In the genomic region with DNA sequence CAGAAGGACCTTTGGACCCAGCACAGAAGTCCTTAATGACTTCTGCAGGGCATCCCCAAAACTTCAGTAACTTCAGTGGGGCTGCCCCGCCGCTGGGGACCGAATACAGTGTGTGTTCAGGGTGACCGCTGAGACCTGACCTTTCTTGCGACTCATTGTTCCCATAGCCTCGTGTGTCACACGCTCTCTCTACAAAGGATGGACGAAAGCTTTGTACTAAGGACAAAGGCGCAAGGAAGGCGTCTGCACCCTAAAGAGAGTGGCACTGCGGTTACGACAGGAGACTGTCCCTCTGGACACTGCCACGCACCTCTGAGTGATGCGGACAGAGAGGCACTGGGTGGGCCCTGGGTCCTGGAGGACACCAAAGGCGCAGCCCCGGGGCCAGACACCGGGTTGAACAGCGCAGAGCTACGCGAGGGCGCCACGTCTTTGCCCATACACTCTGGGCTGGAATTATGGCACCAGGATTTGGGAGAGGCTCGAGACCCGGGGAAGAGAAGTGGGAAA, we compare ENCODE assay signal across 8 mouse cellular contexts. TPM values are rescaled to one million over a fixed set of nuclear protein-coding genes. Genes with fewer than 3 reads are reported as not detected.
DNase-seq lines count a peak whose midpoint lies in the region; ATAC-seq and TF ChIP-seq lines count a peak whose summit lies in the region.

No protein-coding gene starts in this region.

- H3K79me2 ChIP-seq in macrophage (ENCODE audit: inconsistent target) = no peaks in the 10 kb centered on the region

- TF ChIP-seq CTCF in cerebellum, adult 2 months (IDR thresholded peaks at IDR 0.05; ENCODE audit: borderline replicate concordance, insufficient read depth, low read depth, low read length) = no peak

- H3K4me1 ChIP-seq in cerebellum, adult 2 months (ENCODE audit: control insufficient read depth, insufficient read depth, low read length) = peaks cover 16% of the 10 kb centered on the region
- H3K4me1 ChIP-seq in embryonic facial prominence, embryonic 10.5 days = peaks cover 76% of the 10 kb centered on the region
- H3K4me1 ChIP-seq in hindbrain, embryonic 13.5 days (replicated peaks) = peaks cover 71% of the 10 kb centered on the region

- peaks cover 1% of the 10 kb centered on the region; the same call in 1 of the 2 replicates for H3K27me3 ChIP-seq in cerebellum, adult 2 months (ENCODE audit: control insufficient read depth, insufficient read depth, low read length)
- H3K27me3 ChIP-seq in embryonic facial prominence, embryonic 10.5 days (replicated peaks; ENCODE audit: low read depth, poor library complexity, severe bottlenecking) = peaks cover 44% of the 10 kb centered on the region
- H3K27me3 ChIP-seq in hindbrain, embryonic 13.5 days = 0 out of 2 replicates have a peak, but pooled peaks cover 7% of the 10 kb centered on the region

- H3K36me3 ChIP-seq in embryonic facial prominence, embryonic 10.5 days (replicated peaks) = peaks cover 16% of the 10 kb centered on the region
- H3K36me3 ChIP-seq in hindbrain, embryonic 13.5 days = peaks cover 10% of the 10 kb centered on the region; the same call in 1 of the 2 replicates
- no peaks in the 10 kb centered on the region for H3K36me3 ChIP-seq in macrophage (ENCODE audit: inconsistent target)

- peak in 1 of 2 experiments; percentile 53 for DNase-seq in cerebellum, adult 2 months
- DNase-seq in cerebellum, adult 11 months = no peak
- peak; percentile 33 for DNase-seq in 3T3-L1 (ENCODE audit: low read depth, low spot score)
- DNase-seq in embryonic facial prominence, embryonic 10.5 days (ENCODE audit: low spot score) = peak; percentile 74
- no peak for DNase-seq in gastrocnemius, adult 18-20 months (ENCODE audit: low spot score)

- H3K27ac ChIP-seq in cerebellum, adult 2 months (ENCODE audit: insufficient read depth, low read length) = peak overlapping the region; percentile 41
- peak overlapping the region; percentile 96 for H3K27ac ChIP-seq in embryonic facial prominence, embryonic 10.5 days (replicated peaks)
- H3K27ac ChIP-seq in hindbrain, embryonic 13.5 days = peak overlapping the region; percentile 99
- no peak overlapping the region for H3K27ac ChIP-seq in macrophage

- H3K9ac ChIP-seq in hindbrain, embryonic 13.5 days = peak overlapping the region; percentile 88

- TF ChIP-seq POLR2A in cerebellum, adult 2 months (IDR thresholded peaks at IDR 0.05; ENCODE audit: borderline replicate concordance, insufficient read depth, low read length) = no peak

- peak overlapping the region; percentile 71 for H3K4me3 ChIP-seq in cerebellum, adult 2 months (replicated peaks; ENCODE audit: insufficient read depth, low read depth, low read length)
- H3K4me3 ChIP-seq in embryonic facial prominence, embryonic 10.5 days = peak overlapping the region; percentile 66
- peak overlapping the region; percentile 58 for H3K4me3 ChIP-seq in hindbrain, embryonic 13.5 days
- peak overlapping the region; percentile 29 for H3K4me3 ChIP-seq in macrophage (ENCODE audit: inconsistent target)

- 5% methylated on average over 24 of the region's 24 CpGs for WGBS in cerebellum, adult 2 months
- under 1% methylated on average over 24 of the region's 24 CpGs for WGBS in embryonic facial prominence, embryonic 10.5 days
- WGBS in hindbrain, embryonic 13.5 days = 1% methylated on average over 24 of the region's 24 CpGs
- WGBS in macrophage (ENCODE audit: missing documents) = 2% methylated on average over 24 of the region's 24 CpGs

- peak overlapping the region; percentile 96 for H3K4me2 ChIP-seq in hindbrain, embryonic 13.5 days

- peak; percentile 22 for ATAC-seq in hindbrain, embryonic 13.5 days (ENCODE audit: low FRiP score)
- ATAC-seq in erythroid progenitor cell, adult 5-6 weeks (replicated peaks; ENCODE audit: low FRiP score, poor library complexity, severe bottlenecking) = no peak

- no peaks in the 10 kb centered on the region for H3K9me3 ChIP-seq in embryonic facial prominence, embryonic 10.5 days
- H3K9me3 ChIP-seq in hindbrain, embryonic 13.5 days = no peaks in the 10 kb centered on the region

RNA-seq across cellular contexts. Expression of a gene that starts 1.7 kb away (rescaled TPM):
- polyA plus RNA-seq in cerebellum, adult 2 months (2012; rRNA removed) = 19.4 and 22.1 TPM in 2 replicates
- 4.7 and 5.1 TPM in 2 replicates for polyA plus RNA-seq in embryonic facial prominence, embryonic 10.5 days (2016; fragmentation: Nextera tagmentation; extraction: Ambion mirVana)
- 13.3 and 17.7 TPM in 2 replicates for polyA plus RNA-seq in hindbrain, embryonic 13.5 days (2015; fragmentation: Nextera tagmentation; extraction: Ambion mirVana)
- 1 to 10 TPM in 15 of 26 experiments, under 1 TPM in 8, not detected in 3; 0.22 to 3.5 (median 1.3) TPM for total RNA-seq in macrophage (2018; cell fraction: chromatin; rRNA removed)
- 1 to 10 TPM; 1.0 to 3.8 (median 2.1) TPM for total RNA-seq in macrophage (2018; cell fraction: cytosol; rRNA removed)
- total RNA-seq in macrophage (2018; cell fraction: nucleus; rRNA removed) = 1 to 10 TPM in 16 of 26 experiments, under 1 TPM in 10; 0.21 to 2.7 (median 1.2) TPM
- 1.2 to 1.7 TPM (median 1.6 TPM) in 3 replicates for polyA plus RNA-seq in macrophage (2018)
- total RNA-seq in erythroid progenitor cell, adult 5-6 weeks (2015; ENCODE audit: low replicate concordance) = not detected in 2 replicates
- total RNA-seq in erythroid progenitor cell, adult 5-6 weeks (2017; ENCODE audit: low replicate concordance) = 0.26 TPM in 1 of 2 replicates, not detected in the other
- 10 to 100 TPM; 18.2 to 21.1 TPM for total RNA-seq in gastrocnemius, adult 18-20 months (2021)

RNA-seq across cellular contexts. Expression of a gene that starts 9.0 kb away (rescaled TPM):
- polyA plus RNA-seq in cerebellum, adult 2 months (2012; rRNA removed) = 123 and 145 TPM in 2 replicates
- polyA plus RNA-seq in embryonic facial prominence, embryonic 10.5 days (2016; fragmentation: Nextera tagmentation; extraction: Ambion mirVana) = 173 and 179 TPM in 2 replicates
- 157 and 162 TPM in 2 replicates for polyA plus RNA-seq in hindbrain, embryonic 13.5 days (2015; fragmentation: Nextera tagmentation; extraction: Ambion mirVana)
- 10 to 100 TPM; 13.2 to 34.3 (median 24.5) TPM for total RNA-seq in macrophage (2018; cell fraction: chromatin; rRNA removed)
- total RNA-seq in macrophage (2018; cell fraction: cytosol; rRNA removed) = 10 to 100 TPM; 30.4 to 56.5 (median 42.0) TPM
- 10 to 100 TPM; 18.9 to 41.0 (median 29.8) TPM for total RNA-seq in macrophage (2018; cell fraction: nucleus; rRNA removed)
- 47.6 to 62.3 TPM (median 58.2 TPM) in 3 replicates for polyA plus RNA-seq in macrophage (2018)
- 18.0 and 20.9 TPM in 2 replicates for total RNA-seq in erythroid progenitor cell, adult 5-6 weeks (2015; ENCODE audit: low replicate concordance)
- 23.8 and 26.6 TPM in 2 replicates for total RNA-seq in erythroid progenitor cell, adult 5-6 weeks (2017; ENCODE audit: low replicate concordance)
- 10 to 100 TPM; 72.6 to 76.5 TPM for total RNA-seq in gastrocnemius, adult 18-20 months (2021)

RNA-seq across cellular contexts. Expression of a gene that starts 25.2 kb away (rescaled TPM):
- 33.1 and 34.0 TPM in 2 replicates for polyA plus RNA-seq in cerebellum, adult 2 months (2012; rRNA removed)
- 5.1 and 5.8 TPM in 2 replicates for polyA plus RNA-seq in embryonic facial prominence, embryonic 10.5 days (2016; fragmentation: Nextera tagmentation; extraction: Ambion mirVana)
- 7.6 and 8.1 TPM in 2 replicates for polyA plus RNA-seq in hindbrain, embryonic 13.5 days (2015; fragmentation: Nextera tagmentation; extraction: Ambion mirVana)
- total RNA-seq in macrophage (2018; cell fraction: chromatin; rRNA removed) = 100 to 1,000 TPM in 2 of 26 experiments, 10 to 100 TPM in 24; 15.4 to 123 (median 72.6) TPM
- 10 to 100 TPM in 15 of 26 experiments, 1 to 10 TPM in 11; 2.6 to 19.5 (median 12.0) TPM for total RNA-seq in macrophage (2018; cell fraction: cytosol; rRNA removed)
- 10 to 100 TPM; 10.7 to 98.5 (median 44.3) TPM for total RNA-seq in macrophage (2018; cell fraction: nucleus; rRNA removed)
- 8.1 to 21.9 TPM (median 12.1 TPM) in 3 replicates for polyA plus RNA-seq in macrophage (2018)
- 35.0 and 62.9 TPM in 2 replicates for total RNA-seq in erythroid progenitor cell, adult 5-6 weeks (2015; ENCODE audit: low replicate concordance)
- 27.3 and 54.3 TPM in 2 replicates for total RNA-seq in erythroid progenitor cell, adult 5-6 weeks (2017; ENCODE audit: low replicate concordance)
- 100 to 1,000 TPM in 1 of 2 experiments, 10 to 100 TPM in 1; 58.3 to 202 TPM for total RNA-seq in gastrocnemius, adult 18-20 months (2021)

RNA-seq across cellular contexts. Expression of a gene that starts 27.8 kb away (rescaled TPM):
- 6.7 and 6.9 TPM in 2 replicates for polyA plus RNA-seq in cerebellum, adult 2 months (2012; rRNA removed)
- polyA plus RNA-seq in embryonic facial prominence, embryonic 10.5 days (2016; fragmentation: Nextera tagmentation; extraction: Ambion mirVana) = 0.30 and 0.40 TPM in 2 replicates
- 0.61 and 0.95 TPM in 2 replicates for polyA plus RNA-seq in hindbrain, embryonic 13.5 days (2015; fragmentation: Nextera tagmentation; extraction: Ambion mirVana)
- not detected for total RNA-seq in macrophage (2018; cell fraction: chromatin; rRNA removed)
- under 1 TPM in 2 of 26 experiments, not detected in 24; 0.04 to 0.07 TPM for total RNA-seq in macrophage (2018; cell fraction: cytosol; rRNA removed)
- under 1 TPM in 1 of 26 experiments, not detected in 25; 0.20 TPM for total RNA-seq in macrophage (2018; cell fraction: nucleus; rRNA removed)
- not detected in 3 replicates for polyA plus RNA-seq in macrophage (2018)
- total RNA-seq in erythroid progenitor cell, adult 5-6 weeks (2015; ENCODE audit: low replicate concordance) = not detected in 2 replicates
- total RNA-seq in erythroid progenitor cell, adult 5-6 weeks (2017; ENCODE audit: low replicate concordance) = 0.13 TPM in 1 of 2 replicates, not detected in the other
- total RNA-seq in gastrocnemius, adult 18-20 months (2021) = under 1 TPM in 1 of 2 experiments, not detected in 1; 0.07 TPM

RNA-seq across cellular contexts. Expression of a gene that starts 32.4 kb away (rescaled TPM):
- 1,458 and 1,510 TPM in 2 replicates for polyA plus RNA-seq in cerebellum, adult 2 months (2012; rRNA removed)
- polyA plus RNA-seq in embryonic facial prominence, embryonic 10.5 days (2016; fragmentation: Nextera tagmentation; extraction: Ambion mirVana) = 3,888 and 3,901 TPM in 2 replicates
- polyA plus RNA-seq in hindbrain, embryonic 13.5 days (2015; fragmentation: Nextera tagmentation; extraction: Ambion mirVana) = 2,665 and 2,711 TPM in 2 replicates
- total RNA-seq in macrophage (2018; cell fraction: chromatin; rRNA removed) = 100 to 1,000 TPM in 1 of 26 experiments, 10 to 100 TPM in 25; 34.5 to 323 (median 44.7) TPM
- total RNA-seq in macrophage (2018; cell fraction: cytosol; rRNA removed) = 1,000 to 10,000 TPM in 17 of 26 experiments, 100 to 1,000 TPM in 9; 795 to 2,066 (median 1,262) TPM
- 100 to 1,000 TPM; 112 to 327 (median 178) TPM for total RNA-seq in macrophage (2018; cell fraction: nucleus; rRNA removed)
- polyA plus RNA-seq in macrophage (2018) = 1,516 to 2,224 TPM (median 1,908 TPM) in 3 replicates
- total RNA-seq in erythroid progenitor cell, adult 5-6 weeks (2015; ENCODE audit: low replicate concordance) = 2,088 and 2,332 TPM in 2 replicates
- total RNA-seq in erythroid progenitor cell, adult 5-6 weeks (2017; ENCODE audit: low replicate concordance) = 517 and 689 TPM in 2 replicates
- total RNA-seq in gastrocnemius, adult 18-20 months (2021) = 1,000 to 10,000 TPM; 1,014 to 1,053 TPM

Comparison
In these comparisons a context has a peak if more than half of its experiments do, and no peak if none do; other contexts are left out.
1. DNase-seq: peak in 3T3-L1 (single experiment) and embryonic facial prominence, embryonic 10.5 days (single experiment); none in cerebellum, adult 11 months (single experiment) and gastrocnemius, adult 18-20 months (single experiment).
2. Peak in every context shown above with its lines, with median percentiles within 50 percentile points of each other: H3K4me3 ChIP-seq.